Mouse (Mus musculus) right cerebral cortex, postnatal 36 days (tissue): ENCODE results near the gene Ank2.

Experiments
- DNase-seq, 2 experiments: peaks; one replicate each; pipeline ENCODE4 v3.0.0; 2022; ENCODE audit warnings: low spot score in 2 of 2, mixed read lengths in 1 of 2

The Ank2 gene

DNA sequence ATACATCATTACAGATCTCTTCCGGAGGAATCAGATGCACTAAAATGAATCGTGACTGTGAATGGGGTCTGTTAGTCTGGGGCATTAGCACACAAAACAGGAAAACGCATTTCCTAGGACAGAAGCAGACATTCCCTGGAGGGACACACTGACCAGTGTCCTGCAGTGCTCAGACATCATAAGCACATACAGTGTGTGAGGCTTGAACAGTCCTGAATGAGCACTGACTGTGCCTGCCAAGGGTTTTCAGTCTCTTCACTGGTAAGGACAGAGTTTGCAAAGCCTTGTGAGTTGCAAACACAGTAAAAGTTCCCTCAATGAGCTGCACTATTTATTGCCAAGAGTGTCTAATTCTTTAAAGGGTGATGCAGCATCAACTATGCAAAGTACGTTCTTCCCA, 613.1 kb downstream of the Ank2 start:
- no peak for DNase-seq

DNA sequence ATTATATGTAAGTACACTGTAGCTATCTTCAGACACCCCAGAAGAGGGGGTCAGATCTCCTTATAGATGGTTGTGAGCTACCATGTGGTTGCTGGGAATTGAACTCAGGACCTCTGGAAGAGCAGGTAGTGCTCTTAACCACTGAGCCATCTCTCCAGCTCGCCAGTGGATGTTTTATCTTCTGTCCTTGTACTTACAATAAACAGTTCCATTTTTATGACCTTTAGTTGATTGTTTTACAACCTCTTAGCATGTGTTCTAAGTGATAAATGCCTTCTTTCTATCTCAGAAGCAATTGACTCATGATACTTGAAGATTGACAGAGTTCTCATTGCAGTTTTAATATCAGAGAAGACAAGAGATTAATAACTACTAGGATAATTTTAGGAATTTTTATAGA, 620.9 kb downstream of the Ank2 start:
- DNase-seq, result no peak
